ENCODE assay signal across 24 mouse cellular contexts in genomic region chr7:28881199-28881598, GRCm38 (mm10). TPM values are rescaled to one million over a fixed set of nuclear protein-coding genes. Genes with fewer than 3 reads are reported as not detected.
A peak's percentile ranks its signal among the peaks of the same experiment; 100 is the strongest.
DNase-seq lines count a peak whose midpoint lies in the region; ATAC-seq lines count a peak whose summit lies in the region.
"Had no signal": no experiment of that assay in that cellular context is flagged by ENCODE, and none has a peak within 500 bp of the region (broad histone marks: within the 10 kb centered on the region; RNA-seq: fewer than 3 reads in every experiment).

TSS of gene Capn12 (plus strand) at chr7:28881422.

- H3K27ac ChIP-seq in intestine, embryonic 14.5 days (ENCODE audit: low read depth), result no peak within 1 kb of the TSS
- H3K27ac ChIP-seq in intestine, embryonic 16.5 days (ENCODE audit: low read length), result no peak within 1 kb of the TSS
- H3K27ac ChIP-seq: hindbrain, embryonic 13.5 days; layer of hippocampus, adult 2 months; neural tube, embryonic 12.5 days had no signal

- H3K4me1 ChIP-seq in intestine, embryonic 14.5 days (replicated peaks; ENCODE audit: control insufficient read depth, insufficient read depth, low read length), result no peaks in the 10 kb centered on the region
- 0 out of 2 replicates have a peak, but pooled peaks cover 2% of the 10 kb centered on the region for H3K4me1 ChIP-seq in intestine, embryonic 16.5 days (ENCODE audit: control insufficient read depth, insufficient read depth, low read length)
- H3K4me1 ChIP-seq: hindbrain, embryonic 13.5 days had no signal

- H3K4me2 ChIP-seq in intestine, embryonic 14.5 days (ENCODE audit: low read length), result no peak within 1 kb of the TSS
- no peak within 1 kb of the TSS for H3K4me2 ChIP-seq in intestine, embryonic 16.5 days (ENCODE audit: low read depth, low read length)
- H3K4me2 ChIP-seq: hindbrain, embryonic 13.5 days; midbrain, embryonic 11.5 days; neural tube, embryonic 12.5 days had no signal

- 39% methylated on average over 13 of the region's 13 CpGs for WGBS in intestine, embryonic 14.5 days
- 43% methylated on average over 13 of the region's 13 CpGs for WGBS in intestine, embryonic 16.5 days

- DNase-seq in intestine, embryonic 14.5 days (ENCODE audit: low spot score), result no peak
- DNase-seq in A20 (ENCODE audit: low read depth, low spot score) (peak; percentile 14), R1 (ENCODE audit: low read depth, low spot score) (peak; percentile 50)
- peak; percentile 38 for DNase-seq in thymus, postnatal 0 days (ENCODE audit: low spot score)
- no peak for DNase-seq in adrenal gland, adult 18-20 months (ENCODE audit: low spot score in 2 of 2)
- DNase-seq in left cerebral cortex, adult 9 months (ENCODE audit: low spot score in 2 of 2), result no peak
- DNase-seq: adrenal gland, postnatal 36 days; cerebellum, adult 18-20 months; cerebellum, postnatal 25 days; gastrocnemius, postnatal 25 days; kidney, postnatal 14 days; layer of hippocampus, postnatal 36 days; lung, adult 2 months; lung, postnatal 4 days had no signal

- no peaks in the 10 kb centered on the region for H3K36me3 ChIP-seq in intestine, embryonic 14.5 days (ENCODE audit: control insufficient read depth, insufficient read depth, low read length)
- H3K36me3 ChIP-seq in intestine, embryonic 16.5 days (ENCODE audit: control insufficient read depth, insufficient read depth, low read length), result no peaks in the 10 kb centered on the region
- H3K36me3 ChIP-seq: hindbrain, embryonic 13.5 days; neural tube, embryonic 12.5 days had no signal

- no peak within 1 kb of the TSS for H3K4me3 ChIP-seq in intestine, embryonic 14.5 days (ENCODE audit: low read depth, low read length)
- no peak within 1 kb of the TSS for H3K4me3 ChIP-seq in intestine, embryonic 16.5 days (ENCODE audit: low read length)
- H3K4me3 ChIP-seq: hindbrain, embryonic 13.5 days; layer of hippocampus, adult 2 months; neural tube, embryonic 12.5 days had no signal

- 0 out of 2 replicates have a peak, but pooled peaks have one; percentile 17 for ATAC-seq in intestine, embryonic 14.5 days (replicated peaks; ENCODE audit: low FRiP score, low TSS enrichment, low read depth)
- no peak for ATAC-seq in intestine, embryonic 16.5 days
- ATAC-seq: activated CD4-positive, CD25-positive, alpha-beta regulatory T cell, adult 4 months; forebrain, embryonic 14.5 days; intestine, postnatal 0 days had no signal

- no peaks in the 10 kb centered on the region for H3K27me3 ChIP-seq in intestine, embryonic 14.5 days (replicated peaks; ENCODE audit: control insufficient read depth, insufficient read depth, low read length)
- H3K27me3 ChIP-seq in intestine, embryonic 16.5 days (replicated peaks; ENCODE audit: control insufficient read depth, insufficient read depth, low read length), result no peaks in the 10 kb centered on the region
- H3K27me3 ChIP-seq: neural tube, embryonic 12.5 days had no signal

- H3K9me3 ChIP-seq in intestine, embryonic 14.5 days (ENCODE audit: control insufficient read depth, low read length), result no peaks in the 10 kb centered on the region
- no peaks in the 10 kb centered on the region for H3K9me3 ChIP-seq in intestine, embryonic 16.5 days (ENCODE audit: control insufficient read depth, low read length)
- H3K9me3 ChIP-seq: hindbrain, embryonic 13.5 days; neural tube, embryonic 12.5 days had no signal

- no peak within 1 kb of the TSS for H3K9ac ChIP-seq in intestine, embryonic 14.5 days (ENCODE audit: low read length)
- H3K9ac ChIP-seq in intestine, embryonic 16.5 days (ENCODE audit: low read depth, low read length), result no peak within 1 kb of the TSS
- H3K9ac ChIP-seq: hindbrain, embryonic 13.5 days; neural tube, embryonic 12.5 days had no signal

RNA-seq across cellular contexts. Expression of gene Capn12, which starts in this region (rescaled TPM):
- 0.23 and 0.44 TPM in 2 replicates for polyA plus RNA-seq in intestine, embryonic 14.5 days (2014; fragmentation: Nextera tagmentation; extraction: Ambion mirVana)
- polyA plus RNA-seq in intestine, embryonic 16.5 days (2015; fragmentation: Nextera tagmentation; extraction: Ambion mirVana), result 0.29 and 0.39 TPM in 2 replicates
- polyA plus RNA-seq in thymus, postnatal 0 days (2015; fragmentation: Nextera tagmentation; extraction: Ambion mirVana), result 0.23 and 0.53 TPM in 2 replicates
- under 1 TPM; 0.16 to 0.17 TPM for total RNA-seq in adrenal gland, adult 18-20 months (2021)
- total RNA-seq: liver, adult 2 months; monocyte, adult 5-6 weeks had no signal

Comparison
In these comparisons a context has a peak if more than half of its experiments do, and no peak if none do; other contexts are left out.
1. Peak in ATAC-seq in intestine, embryonic 14.5 days; RNA of the gene not detected or under 1 TPM.
2. Peak in DNase-seq in thymus, postnatal 0 days; RNA of the gene not detected or under 1 TPM.
3. DNase-seq: peak in A20 (single experiment) and R1 (single experiment); none in intestine, embryonic 14.5 days (single experiment), adrenal gland, adult 18-20 months (0 of 2) and left cerebral cortex, adult 9 months (0 of 2).